Mouse (Mus musculus): ENCODE measurements around the gene Mmaa.

Gene Mmaa

GRCm38 (mm10) chr8:79288681-79289080 lies 6.1 kb downstream of the Mmaa start:
- no peak for DNase-seq (ENCODE audit: low spot score)

- DNase-seq (ENCODE audit: low spot score), result no peak
Measured at GRCm38 (mm10) chr8:79288250-79288649, 6.5 kb downstream of the Mmaa start.

- DNase-seq (ENCODE audit: low spot score), result no peak
Measured at GRCm38 (mm10) chr8:79286424-79286823, 8.3 kb downstream of the Mmaa start.

GRCm38 (mm10) chr8:79284626-79285025 lies 10.1 kb downstream of the Mmaa start:
- DNase-seq (ENCODE audit: low spot score), result no peak

- DNase-seq (ENCODE audit: low spot score), result no peak
Measured at GRCm38 (mm10) chr8:79281376-79281890, 13.3 kb downstream of the Mmaa start.

GRCm38 (mm10) chr8:79277264-79277870 lies 17.4 kb downstream of the Mmaa start:
- DNase-seq (ENCODE audit: low spot score), result no peak

- DNase-seq (ENCODE audit: low spot score), result no peak
Measured at GRCm38 (mm10) chr8:79274940-79275339, 19.8 kb downstream of the Mmaa start.

- DNase-seq (ENCODE audit: low spot score), result no peak
Measured at GRCm38 (mm10) chr8:79273776-79274175, 21.0 kb downstream of the Mmaa start.

GRCm38 (mm10) chr8:79272676-79273075 lies 22.1 kb downstream of the Mmaa start:
- DNase-seq (ENCODE audit: low spot score), result no peak

GRCm38 (mm10) chr8:79268921-79269320 lies 25.8 kb downstream of the Mmaa start:
- no peak for DNase-seq (ENCODE audit: low spot score)

GRCm38 (mm10) chr8:79261920-79262319 lies 32.8 kb downstream of the Mmaa start:
- no peak for DNase-seq (ENCODE audit: low spot score)

GRCm38 (mm10) chr8:79256076-79256705 lies 38.5 kb downstream of the Mmaa start:
- no peak for DNase-seq (ENCODE audit: low spot score)

GRCm38 (mm10) chr8:79253742-79254141 lies 41.0 kb downstream of the Mmaa start:
- no peak for DNase-seq (ENCODE audit: low spot score)

- DNase-seq (ENCODE audit: low spot score), result no peak
Measured at GRCm38 (mm10) chr8:79248470-79248869, 46.3 kb downstream of the Mmaa start, which contains the start of gene 1700011L22Rik. 1700011L22Rik (minus strand) TSS chr8:79248570.

GRCm38 (mm10) chr8:79243422-79243821 lies 51.3 kb downstream of the Mmaa start:
- DNase-seq (ENCODE audit: low spot score), result no peak

GRCm38 (mm10) chr8:79239996-79240395 lies 54.7 kb downstream of the Mmaa start:
- no peak for DNase-seq (ENCODE audit: low spot score)

- no peak for DNase-seq (ENCODE audit: low spot score)
Measured at GRCm38 (mm10) chr8:79239320-79239719, 55.4 kb downstream of the Mmaa start.

- DNase-seq (ENCODE audit: low spot score), result no peak
Measured at GRCm38 (mm10) chr8:79229266-79229888, 65.4 kb downstream of the Mmaa start.

GRCm38 (mm10) chr8:79227916-79228315 lies 66.8 kb downstream of the Mmaa start:
- no peak for DNase-seq (ENCODE audit: low spot score)

GRCm38 (mm10) chr8:79227194-79227593 lies 67.5 kb downstream of the Mmaa start:
- DNase-seq (ENCODE audit: low spot score), result no peak

GRCm38 (mm10) chr8:79226046-79226445 lies 68.7 kb downstream of the Mmaa start:
- no peak for DNase-seq (ENCODE audit: low spot score)

GRCm38 (mm10) chr8:79225586-79225985 lies 69.2 kb downstream of the Mmaa start:
- DNase-seq (ENCODE audit: low spot score), result peak; percentile 23

- no peak for DNase-seq (ENCODE audit: low spot score)
Measured at GRCm38 (mm10) chr8:79224363-79224762, 70.4 kb downstream of the Mmaa start.
